Mouse (Mus musculus): Measurements from ENCODE around the gene Abhd4.

DNA sequence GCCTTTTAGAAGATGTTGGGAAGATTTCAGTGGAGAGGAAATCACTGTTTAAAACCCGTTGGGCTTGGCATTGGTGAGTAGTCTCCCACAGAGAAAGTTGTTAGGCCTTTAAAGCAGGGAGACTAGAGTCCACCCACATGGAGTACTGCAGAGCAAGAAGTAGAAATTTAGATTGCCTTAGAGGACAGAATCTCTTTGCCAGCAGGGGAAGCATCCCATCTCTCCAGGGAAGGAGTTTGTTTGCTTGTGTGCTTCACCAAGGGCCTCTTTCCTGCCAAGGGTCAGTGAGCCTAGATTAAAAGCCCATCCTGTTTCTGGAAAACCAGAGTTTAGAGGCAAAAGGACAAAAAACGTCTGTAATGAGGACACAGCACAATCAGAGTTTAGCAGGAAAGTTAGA is 39.5 kb upstream of the Abhd4 start:
- no peak for TF ChIP-seq CTCF (conservative IDR thresholded peaks at IDR 0.05; ENCODE audit: insufficient read depth, insufficient read length, low read depth, low read length)
- TF ChIP-seq POLR2A (IDR thresholded peaks at IDR 0.05; ENCODE audit: low read depth, low read length): no peak
